Mouse (Mus musculus) kidney, adult 18-20 months (tissue): ENCODE data around the gene Styk1.

Source experiments
- DNase-seq: peaks from one replicate; pipeline ENCODE4 v3.0.0; 2021

Styk1 gene

GRCm38 (mm10) chr6:131367101-131367500, 13.7 kb upstream of the Styk1 start:
- peak; percentile 19 for DNase-seq

GRCm38 (mm10) chr6:131364353-131364752, 11.0 kb upstream of the Styk1 start:
- no peak for DNase-seq

GRCm38 (mm10) chr6:131362987-131363765, 9.8 kb upstream of the Styk1 start:
- no peak for DNase-seq

GRCm38 (mm10) chr6:131360693-131361092, 7.3 kb upstream of the Styk1 start:
- no peak for DNase-seq

GRCm38 (mm10) chr6:131359543-131359942, 6.1 kb upstream of the Styk1 start:
- DNase-seq: no peak

- no peak for DNase-seq
Observed at GRCm38 (mm10) chr6:131354913-131355312, 1.5 kb upstream of the Styk1 start.

GRCm38 (mm10) chr6:131347026-131347425, 6.4 kb downstream of the Styk1 start:
- DNase-seq: no peak

- no peak for DNase-seq
Observed at GRCm38 (mm10) chr6:131344346-131344745, 9.1 kb downstream of the Styk1 start.

GRCm38 (mm10) chr6:131340082-131340481, 13.3 kb downstream of the Styk1 start:
- no peak for DNase-seq

GRCm38 (mm10) chr6:131339309-131339708, 14.1 kb downstream of the Styk1 start:
- DNase-seq: no peak

GRCm38 (mm10) chr6:131338787-131339186, 14.6 kb downstream of the Styk1 start:
- no peak for DNase-seq

GRCm38 (mm10) chr6:131327076-131327475, 26.3 kb downstream of the Styk1 start:
- DNase-seq: no peak

GRCm38 (mm10) chr6:131321854-131322639, 31.4 kb downstream of the Styk1 start:
- DNase-seq: no peak

- no peak for DNase-seq
Observed at GRCm38 (mm10) chr6:131316155-131317101, 37.0 kb downstream of the Styk1 start.

- no peak for DNase-seq
Observed at GRCm38 (mm10) chr6:131308031-131308430, 45.4 kb downstream of the Styk1 start.

- DNase-seq: no peak
Observed at GRCm38 (mm10) chr6:131304776-131305175, 48.6 kb downstream of the Styk1 start.

- no peak for DNase-seq
Observed at GRCm38 (mm10) chr6:131298531-131298930, 54.9 kb downstream of the Styk1 start.

- no peak for DNase-seq
Observed at GRCm38 (mm10) chr6:131294435-131295112, 58.8 kb downstream of the Styk1 start.

GRCm38 (mm10) chr6:131293916-131294315, 59.5 kb downstream of the Styk1 start:
- DNase-seq: no peak

- peak; percentile 87 for DNase-seq
Observed at GRCm38 (mm10) chr6:131292991-131293788, 60.2 kb downstream of the Styk1 start, which contains the start of gene Magohb. Gene Magohb (minus strand): TSS chr6:131293244.

- peak; percentile 6 for DNase-seq
Observed at GRCm38 (mm10) chr6:131292276-131292990, 61.0 kb downstream of the Styk1 start.
